Mouse (Mus musculus): ENCODE results near the gene Gm31571.
"Not testable (repeated sequence)": the region's sequence is repeated elsewhere in the genome, so short reads cannot be mapped to it uniquely, and the experiment has no call there.

The Gm31571 gene

GRCm38 (mm10) chrY:22051253-22051652 is at the start of gene Gm31571:
TSS of gene Gm31571 (minus strand) at chrY:22051353.
- not testable (repeated sequence) for DNase-seq

Measured in lung, postnatal 10 days (tissue).